Mouse (Mus musculus): Measurements from ENCODE around the gene Fam83g.

The Fam83g gene

GRCm38 (mm10) chr11:61719826-61720225 lies 35.9 kb downstream of the Fam83g start:
- peak; percentile 82 for DNase-seq

- DNase-seq: peak; percentile 86
Observed at GRCm38 (mm10) chr11:61720636-61721035, 36.7 kb downstream of the Fam83g start, which contains the start of gene Slc5a10. TSS of gene Slc5a10 (minus strand) at chr11:61720826.

- peak; percentile 89 for DNase-seq
Observed at GRCm38 (mm10) chr11:61722077-61722476, 38.2 kb downstream of the Fam83g start.

GRCm38 (mm10) chr11:61728037-61728436 lies 44.1 kb downstream of the Fam83g start:
- DNase-seq: peak; percentile 82

- DNase-seq: no peak
Observed at GRCm38 (mm10) chr11:61732672-61733071, 48.8 kb downstream of the Fam83g start.

- DNase-seq: no peak
Observed at GRCm38 (mm10) chr11:61737290-61737689, 53.4 kb downstream of the Fam83g start.

- no peak for DNase-seq
Observed at GRCm38 (mm10) chr11:61740500-61740899, 56.6 kb downstream of the Fam83g start.

GRCm38 (mm10) chr11:61743768-61744167 lies 59.9 kb downstream of the Fam83g start:
- DNase-seq: no peak

- DNase-seq: no peak
Observed at GRCm38 (mm10) chr11:61744460-61744859, 60.6 kb downstream of the Fam83g start.

- peak; percentile 58 for DNase-seq
Observed at GRCm38 (mm10) chr11:61745781-61746180, 61.9 kb downstream of the Fam83g start.

GRCm38 (mm10) chr11:61747161-61747560 lies 63.3 kb downstream of the Fam83g start:
- peak; percentile 22 for DNase-seq

- peak; percentile 16 for DNase-seq
Observed at GRCm38 (mm10) chr11:61751612-61752011, 67.7 kb downstream of the Fam83g start.

- no peak for DNase-seq
Observed at GRCm38 (mm10) chr11:61757151-61757550, 73.3 kb downstream of the Fam83g start.

All from kidney, adult 9 months (tissue).